Mouse (Mus musculus): ENCODE results near the gene Pcyt2. TPM values are rescaled to one million over a fixed set of nuclear protein-coding genes. Genes with fewer than 3 reads are reported as not detected.
A peak's percentile ranks its signal among the peaks of the same experiment; 100 is the strongest.

The Pcyt2 gene
- total and polyA plus RNA-seq, 2 experiments from 2014 or later: 125 to 142 TPM

DNA sequence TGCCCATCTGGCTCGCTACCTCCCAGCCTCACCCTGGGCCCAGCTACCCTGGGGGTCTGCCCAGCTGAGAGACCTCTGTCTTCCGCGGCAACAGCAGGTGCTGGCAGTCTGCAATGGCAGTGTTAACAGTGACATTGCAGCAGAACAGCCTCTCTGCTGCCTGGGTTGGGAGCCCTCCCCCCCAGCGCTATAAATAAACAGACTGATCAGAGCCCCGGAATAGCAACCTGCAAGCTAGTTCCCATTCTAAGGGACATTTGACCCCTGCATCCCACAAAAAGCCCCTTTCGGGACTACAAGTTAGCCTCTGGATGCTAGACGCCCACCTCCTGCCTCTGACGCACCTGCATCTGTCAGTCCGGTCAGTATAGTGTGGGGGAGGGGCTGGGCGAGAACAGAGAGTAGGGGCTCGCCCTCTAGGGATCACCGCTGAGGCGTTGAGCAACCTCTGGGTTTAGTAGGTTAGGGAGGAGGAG is 30.3 kb upstream of the Pcyt2 start, which contains the start of gene Myadml2:
Gene Myadml2 (minus strand): TSS at position 158 of the 476 bp plus-strand sequence.
- peak within 1 kb of the TSS; percentile 28 for H3K9ac ChIP-seq (replicated peaks; ENCODE audit: low read length)
- 3% methylated on average over 13 of the region's 13 CpGs for WGBS
- no peak for TF ChIP-seq CTCF (IDR thresholded peaks at IDR 0.05; ENCODE audit: low read depth)
- no peak within 1 kb of the TSS for H3K27ac ChIP-seq
- H3K4me2 ChIP-seq (ENCODE audit: low read depth, low read length): peak within 1 kb of the TSS; percentile 49
- peaks cover 9% of the 10 kb centered on the region; the same call in 1 of the 2 replicates for H3K4me1 ChIP-seq (ENCODE audit: insufficient read depth, low read length)
- no peaks in the 10 kb centered on the region for H3K27me3 ChIP-seq (ENCODE audit: insufficient read depth, low read length)
- peak within 1 kb of the TSS; percentile 18 for H3K4me3 ChIP-seq (ENCODE audit: low read length)
- no peak for ATAC-seq
- no peaks in the 10 kb centered on the region for H3K9me3 ChIP-seq (ENCODE audit: low read length)
- peak; percentile 23 for DNase-seq (ENCODE audit: low spot score)
- no peaks in the 10 kb centered on the region for H3K36me3 ChIP-seq (ENCODE audit: insufficient read depth, low read length)

DNA sequence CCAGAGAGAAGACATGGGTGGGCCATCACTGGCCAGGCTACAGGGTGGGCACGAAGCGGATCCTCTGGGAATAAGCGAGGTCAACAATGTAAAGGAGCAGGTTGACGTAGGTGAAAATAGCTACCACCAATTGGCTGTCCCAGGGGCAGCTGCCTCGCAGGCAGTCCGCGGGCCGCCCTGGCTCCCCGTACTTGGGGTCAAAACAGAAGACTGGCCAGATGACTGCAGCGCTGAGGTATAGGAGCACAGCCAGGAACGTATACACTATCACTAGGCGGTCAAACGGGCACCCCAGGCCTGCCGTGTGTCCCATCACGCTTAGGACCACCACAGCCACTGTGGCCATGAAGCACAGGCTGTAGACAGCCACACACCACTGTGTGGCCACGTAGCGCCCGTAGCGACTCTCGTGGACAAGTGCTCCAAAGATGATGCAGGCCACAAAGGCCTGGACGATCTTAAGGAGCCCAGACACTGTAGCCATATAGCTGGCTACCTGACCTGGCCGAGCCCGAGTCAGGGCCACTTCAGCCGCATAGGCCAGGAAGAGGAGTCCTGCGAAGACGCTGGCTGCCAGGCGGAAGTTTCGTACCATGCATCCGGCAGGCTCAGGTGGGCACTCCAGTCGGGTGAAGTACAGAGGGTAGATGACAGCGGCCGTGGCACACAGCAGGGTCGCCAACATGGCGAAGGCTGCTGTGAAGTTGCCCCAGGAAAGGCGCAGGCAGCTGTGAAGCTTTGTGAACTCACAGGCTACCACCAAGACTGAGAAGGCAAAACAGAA is 29.5 kb upstream of the Pcyt2 start:
- peak overlapping the region; percentile 49 for H3K4me2 ChIP-seq (ENCODE audit: low read depth, low read length)

DNA sequence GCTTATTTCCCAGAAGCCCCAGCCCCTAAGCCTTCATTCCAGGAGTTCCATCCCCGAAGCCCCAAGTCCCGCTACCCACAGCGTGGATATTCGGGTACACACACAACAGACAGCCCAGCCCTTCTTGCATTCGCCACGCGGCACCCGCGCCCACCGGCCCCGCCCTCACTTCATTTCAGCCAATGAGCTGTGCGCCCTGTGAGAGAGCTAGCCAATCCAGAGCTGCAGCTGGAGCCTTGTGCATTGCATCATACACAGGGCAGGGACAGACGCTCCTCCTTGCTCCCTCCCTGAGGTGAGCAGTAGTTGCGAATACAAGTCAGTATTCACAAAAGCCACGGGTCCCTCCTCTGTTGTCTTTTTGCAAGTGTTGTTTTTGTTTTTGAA is 25.9 kb upstream of the Pcyt2 start, which contains the start of gene Pycr1:
Gene Pycr1 (minus strand): TSS at position 169 of the 387 bp plus-strand sequence.
- H3K36me3 ChIP-seq (ENCODE audit: insufficient read depth, low read length): no peaks in the 10 kb centered on the region
- H3K27ac ChIP-seq: peak within 1 kb of the TSS; percentile 42; the same call in 1 of the 2 replicates
- no peak for TF ChIP-seq CTCF (IDR thresholded peaks at IDR 0.05; ENCODE audit: low read depth)
- H3K4me3 ChIP-seq (ENCODE audit: low read length): peak within 1 kb of the TSS; percentile 43
- H3K9me3 ChIP-seq (ENCODE audit: low read length): no peaks in the 10 kb centered on the region
- ATAC-seq: peak; percentile 99
- peak within 1 kb of the TSS; percentile 75 for H3K4me2 ChIP-seq (ENCODE audit: low read depth, low read length)
- peak within 1 kb of the TSS; percentile 52 for H3K9ac ChIP-seq (replicated peaks; ENCODE audit: low read length)
- WGBS: 0% methylated on average over 15 of the region's 15 CpGs
- DNase-seq (ENCODE audit: low spot score): peak; percentile 95
- H3K27me3 ChIP-seq (ENCODE audit: insufficient read depth, low read length): no peaks in the 10 kb centered on the region
- H3K4me1 ChIP-seq (ENCODE audit: insufficient read depth, low read length): peaks cover 13% of the 10 kb centered on the region; the same call in 1 of the 2 replicates

More for the DNA sequence above, 29.5 kb upstream of the Pcyt2 start:
- no peak overlapping the region for H3K4me3 ChIP-seq (ENCODE audit: low read length)
- no peaks in the 10 kb centered on the region for H3K9me3 ChIP-seq (ENCODE audit: low read length)
- DNase-seq (ENCODE audit: low spot score): no peak
- peaks cover 13% of the 10 kb centered on the region; the same call in 1 of the 2 replicates for H3K4me1 ChIP-seq (ENCODE audit: insufficient read depth, low read length)
- H3K36me3 ChIP-seq (ENCODE audit: insufficient read depth, low read length): no peaks in the 10 kb centered on the region
- H3K27ac ChIP-seq: no peak overlapping the region
- H3K9ac ChIP-seq (replicated peaks; ENCODE audit: low read length): no peak overlapping the region; the same call in 1 of the 2 replicates
- WGBS: 81% methylated on average over 35 of the region's 35 CpGs
- TF ChIP-seq CTCF (IDR thresholded peaks at IDR 0.05; ENCODE audit: low read depth): no peak
- no peaks in the 10 kb centered on the region for H3K27me3 ChIP-seq (ENCODE audit: insufficient read depth, low read length)
- no peak for ATAC-seq

DNA sequence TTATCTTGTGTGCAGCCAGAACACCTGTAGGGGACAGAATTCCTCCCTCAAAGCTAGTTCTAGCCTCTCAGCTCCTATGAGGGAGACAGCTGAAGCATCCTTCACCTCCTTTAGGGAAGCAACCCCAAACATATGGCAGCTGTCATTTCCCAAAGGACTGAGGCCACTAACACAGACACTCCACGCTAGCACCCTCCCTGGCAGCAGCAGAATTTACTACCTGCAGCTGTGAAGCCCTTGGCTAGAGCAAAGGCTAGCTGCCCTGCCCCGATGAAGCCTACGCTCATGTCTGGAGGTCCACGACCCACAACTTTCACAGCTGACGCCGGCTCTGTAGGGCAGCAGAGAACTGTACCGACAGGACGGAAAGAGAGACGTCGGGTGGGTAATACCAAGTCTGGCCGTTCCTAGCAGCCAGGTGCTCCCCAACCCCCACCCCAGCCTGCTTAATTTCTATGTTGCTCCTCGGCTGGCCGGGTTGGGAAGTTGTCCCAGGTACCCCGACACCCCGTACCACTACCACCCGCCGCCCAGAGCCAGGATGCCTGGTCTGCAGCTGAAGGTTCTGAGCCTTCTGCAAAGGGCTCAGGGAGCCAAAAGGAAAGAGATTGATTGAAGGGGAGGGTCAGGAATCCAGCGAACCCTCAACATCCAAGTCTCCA is 25.3 kb upstream of the Pcyt2 start:
- peaks cover 11% of the 10 kb centered on the region; the same call in 1 of the 2 replicates for H3K4me1 ChIP-seq (ENCODE audit: insufficient read depth, low read length)
- peak overlapping the region; percentile 43 for H3K4me3 ChIP-seq (ENCODE audit: low read length)
- peak; percentile 60 for ATAC-seq
- H3K27ac ChIP-seq: peak overlapping the region; percentile 42; the same call in 1 of the 2 replicates
- no peak for DNase-seq (ENCODE audit: low spot score)
- peak overlapping the region; percentile 75 for H3K4me2 ChIP-seq (ENCODE audit: low read depth, low read length)
- no peaks in the 10 kb centered on the region for H3K9me3 ChIP-seq (ENCODE audit: low read length)
- peak; percentile 13; the same call in 1 of the 2 replicates for TF ChIP-seq CTCF (IDR thresholded peaks at IDR 0.05; ENCODE audit: low read depth)
- 2% methylated on average over 18 of the region's 18 CpGs for WGBS
- H3K9ac ChIP-seq (replicated peaks; ENCODE audit: low read length): peak overlapping the region; percentile 52
- H3K36me3 ChIP-seq (ENCODE audit: insufficient read depth, low read length): no peaks in the 10 kb centered on the region
- no peaks in the 10 kb centered on the region for H3K27me3 ChIP-seq (ENCODE audit: insufficient read depth, low read length)

DNA sequence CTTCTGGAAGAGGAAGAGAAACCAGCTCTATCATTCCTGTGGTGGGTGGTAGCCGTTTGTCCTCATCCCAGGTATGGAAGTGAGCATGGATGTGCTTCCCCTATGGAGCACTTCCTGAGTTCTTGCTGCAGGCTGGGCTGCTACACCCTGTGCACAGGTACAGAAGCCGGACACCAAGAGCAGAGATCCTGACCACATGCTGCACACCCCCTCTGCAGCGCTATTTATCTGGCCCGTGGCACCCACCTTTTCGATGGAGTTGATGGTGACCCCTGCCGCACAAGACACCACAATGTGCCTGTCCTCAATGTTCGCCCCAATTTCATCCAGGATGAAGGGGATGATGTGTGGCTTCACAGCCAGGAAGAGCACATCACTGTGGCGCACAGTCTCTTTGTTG is 24.1 kb upstream of the Pcyt2 start:
- Histone ChIP-seq H3K36me3 (ENCODE audit: insufficient read depth, low read length) (no peaks in the 10 kb centered on the region), H3K4me1 (ENCODE audit: insufficient read depth, low read length) (peaks cover 7% of the 10 kb centered on the region; the same call in 1 of the 2 replicates), H3K4me3 (ENCODE audit: low read length) (no peak overlapping the region), H3K27ac (no peak overlapping the region), H3K9me3 (ENCODE audit: low read length) (no peaks in the 10 kb centered on the region), H3K4me2 (ENCODE audit: low read depth, low read length) (no peak overlapping the region), H3K27me3 (ENCODE audit: insufficient read depth, low read length) (no peaks in the 10 kb centered on the region), H3K9ac (replicated peaks; ENCODE audit: low read length) (no peak overlapping the region)
- 89% methylated on average over 8 of the region's 8 CpGs for WGBS
- TF ChIP-seq CTCF (IDR thresholded peaks at IDR 0.05; ENCODE audit: low read depth): no peak
- ATAC-seq (no peak), DNase-seq (ENCODE audit: low spot score) (no peak)

DNA sequence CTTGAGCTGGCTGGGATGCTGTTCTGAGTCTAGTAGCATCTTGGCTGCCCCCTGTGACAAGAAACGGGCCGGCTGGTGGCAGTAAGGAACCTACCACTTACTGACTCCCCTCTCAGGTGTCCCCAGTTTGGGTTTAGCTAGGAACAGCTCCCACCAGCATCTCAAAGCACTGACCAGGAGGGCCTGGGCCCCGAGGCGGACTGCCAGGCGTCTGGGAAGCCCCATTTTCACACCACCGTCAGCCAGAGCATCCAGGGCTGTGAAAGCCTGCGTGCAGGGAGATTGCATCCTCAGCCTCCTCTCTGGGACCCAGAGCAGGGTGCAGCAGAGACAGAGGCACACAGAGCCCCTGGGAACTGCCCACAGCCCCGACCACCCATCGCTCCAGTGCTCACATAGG is 23.5 kb upstream of the Pcyt2 start:
- Histone ChIP-seq H3K36me3 (ENCODE audit: insufficient read depth, low read length) (no peaks in the 10 kb centered on the region), H3K27ac (no peak overlapping the region), H3K4me3 (ENCODE audit: low read length) (no peak overlapping the region), H3K9ac (replicated peaks; ENCODE audit: low read length) (no peak overlapping the region), H3K27me3 (ENCODE audit: insufficient read depth, low read length) (no peaks in the 10 kb centered on the region), H3K4me1 (ENCODE audit: insufficient read depth, low read length) (peaks cover 7% of the 10 kb centered on the region; the same call in 1 of the 2 replicates), H3K4me2 (ENCODE audit: low read depth, low read length) (no peak overlapping the region), H3K9me3 (ENCODE audit: low read length) (no peaks in the 10 kb centered on the region)
- whole genome bisulfite sequencing: 73% methylated on average over 9 of the region's 9 CpGs
- DNase-seq (ENCODE audit: low spot score): no peak
- no peak for TF ChIP-seq CTCF (IDR thresholded peaks at IDR 0.05; ENCODE audit: low read depth)
- no peak for ATAC-seq
